Mouse (Mus musculus) adrenal gland, postnatal 25 days (tissue): ENCODE measurements around the gene Wipf1. TPM values are rescaled to one million over a fixed set of nuclear protein-coding genes. Genes with fewer than 3 reads are reported as not detected.
A peak's percentile ranks its signal among the peaks of the same experiment; 100 is the strongest.

Source experiments
- DNase-seq: peaks from one replicate; pipeline ENCODE4 v3.0.0; 2021; ENCODE audit warnings: mixed read lengths
- total RNA-seq: library from RNA; stranded (reverse); gene quantifications from 2 replicates; pipeline ENCODE4 v1.2.3, GENCODE M21; 2021

Gene Wipf1
- total RNA-seq, 1 experiment from 2014 or later, result 17.0 TPM

DNA sequence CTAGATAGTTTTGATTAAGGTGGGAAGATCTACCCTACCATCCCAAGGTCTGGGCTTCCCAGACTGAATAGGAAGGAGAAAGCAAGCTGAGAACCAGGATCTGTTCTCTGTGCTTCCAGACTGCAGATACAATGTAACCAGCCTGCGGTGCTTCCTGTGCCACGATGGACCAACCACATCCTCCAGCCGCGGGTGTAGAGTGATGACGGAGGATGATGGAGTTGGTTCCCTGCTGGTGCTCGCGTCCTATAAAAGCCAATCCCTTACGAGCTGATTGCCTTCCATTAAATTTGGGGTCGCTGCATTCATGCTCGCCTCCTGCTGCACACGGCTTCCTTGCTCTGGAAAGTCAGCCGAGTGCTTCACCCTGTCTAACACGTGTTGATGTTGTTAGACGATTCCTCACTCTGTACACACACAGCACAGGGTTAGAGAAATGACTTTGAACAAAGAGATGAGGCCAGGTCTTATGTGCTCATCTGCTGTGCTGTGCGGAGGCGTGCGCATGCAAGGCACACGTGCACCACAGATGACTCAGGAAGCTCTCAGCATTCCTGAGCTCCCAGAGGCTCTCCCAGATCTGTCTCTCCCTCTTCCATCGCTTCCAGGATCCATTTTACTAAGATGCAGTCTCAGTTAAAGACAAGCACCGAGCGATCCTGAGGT lies 100.6 kb downstream of the Wipf1 start:
- peak; percentile 13 for DNase-seq

DNA sequence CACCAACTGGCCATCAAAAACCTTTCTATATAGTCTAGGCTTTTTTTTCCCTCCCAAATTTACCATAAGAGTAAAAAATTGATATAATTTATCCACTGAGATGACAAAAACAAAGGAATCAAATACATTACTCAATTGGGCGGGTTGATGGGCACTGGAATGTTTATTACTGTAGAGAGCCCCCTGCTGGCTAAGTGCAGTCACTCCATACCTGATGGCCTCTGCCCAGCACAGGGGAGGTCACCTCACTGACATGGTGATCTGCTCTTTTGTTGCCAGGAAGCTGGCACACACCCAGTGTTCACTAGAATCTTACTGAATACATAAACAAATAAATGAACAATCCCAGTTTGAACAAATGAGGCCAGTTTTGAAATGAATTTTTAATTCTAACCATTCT lies 102.2 kb downstream of the Wipf1 start:
- DNase-seq, result peak; percentile 24

DNA sequence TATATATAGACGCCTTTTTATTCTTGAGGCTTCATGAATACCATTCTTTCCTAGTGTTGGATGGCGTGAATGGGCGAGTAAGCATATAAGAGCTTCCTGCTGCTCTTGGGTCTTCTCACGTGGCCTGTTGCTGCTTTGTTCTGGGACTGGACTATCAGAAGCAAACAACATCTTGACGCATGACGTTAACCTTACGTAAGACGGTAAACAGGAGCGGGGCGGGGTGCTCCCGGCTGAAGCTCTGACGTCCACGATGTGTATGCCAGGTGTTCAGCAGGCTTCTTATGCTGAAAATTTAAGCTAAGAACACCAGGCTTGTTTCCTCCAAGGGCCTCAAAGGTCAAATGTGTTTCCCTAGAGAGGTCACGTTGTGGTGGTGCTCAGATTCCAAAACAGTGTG lies 103.7 kb downstream of the Wipf1 start:
- DNase-seq, result no peak

DNA sequence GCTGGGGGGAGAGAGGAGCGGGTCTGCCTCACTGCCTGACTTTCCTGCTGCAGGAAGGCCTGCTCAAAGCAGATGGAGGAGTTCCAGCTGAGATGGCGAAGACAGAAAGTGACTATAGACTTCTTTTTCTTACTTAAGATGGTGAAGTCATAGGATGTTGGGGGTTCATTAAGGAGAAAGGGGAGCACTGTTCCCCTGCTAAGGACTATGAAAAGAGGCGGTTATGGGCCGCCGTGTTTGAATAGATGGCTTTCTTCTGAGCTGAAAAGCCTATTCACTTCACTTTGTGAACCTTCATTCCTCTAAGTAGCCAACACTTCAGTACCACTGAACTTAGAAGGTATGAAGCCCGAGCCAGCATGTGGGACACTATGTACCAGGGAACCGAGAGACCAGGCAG lies 109.8 kb downstream of the Wipf1 start:
- no peak for DNase-seq

DNA sequence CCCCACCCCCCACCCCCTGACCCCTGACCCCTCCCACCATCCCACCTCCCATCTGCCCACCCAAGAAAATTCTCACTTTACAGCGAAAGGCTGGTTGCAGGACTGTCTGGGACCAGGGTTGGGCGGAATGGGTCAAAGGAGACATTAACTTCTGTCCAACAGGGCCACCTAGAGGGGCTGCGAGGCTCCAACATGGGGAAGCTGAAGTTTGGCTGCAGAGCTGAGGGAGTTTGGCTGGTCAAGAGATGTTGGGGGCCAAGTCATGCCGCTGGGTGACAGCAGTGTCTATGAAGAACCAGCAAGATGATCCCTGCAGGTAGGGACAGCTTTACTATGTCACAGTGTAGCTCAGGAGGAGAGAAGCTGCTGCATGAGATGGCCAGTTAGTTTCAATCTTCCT lies 110.2 kb downstream of the Wipf1 start:
- DNase-seq, result peak; percentile 7

DNA sequence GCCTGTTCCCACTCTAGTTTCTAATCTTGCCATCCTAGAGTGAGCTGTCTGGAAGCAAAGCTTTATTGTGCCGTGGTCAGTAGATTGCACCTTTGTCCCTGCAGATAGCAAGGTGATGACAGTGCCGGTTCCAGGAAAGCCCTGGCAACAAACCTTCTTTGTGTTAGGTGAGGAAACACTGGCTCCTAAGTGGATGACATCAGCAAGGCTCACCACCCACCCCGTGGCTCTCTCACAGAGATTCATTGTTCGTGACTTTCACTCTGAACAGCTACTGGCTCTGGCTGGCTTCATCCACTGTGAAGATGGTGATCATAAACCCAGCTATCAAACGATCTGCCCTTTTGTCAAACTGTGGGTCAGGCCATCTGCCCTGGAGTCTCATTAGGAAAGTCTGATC lies 113.6 kb downstream of the Wipf1 start:
- DNase-seq, result no peak

DNA sequence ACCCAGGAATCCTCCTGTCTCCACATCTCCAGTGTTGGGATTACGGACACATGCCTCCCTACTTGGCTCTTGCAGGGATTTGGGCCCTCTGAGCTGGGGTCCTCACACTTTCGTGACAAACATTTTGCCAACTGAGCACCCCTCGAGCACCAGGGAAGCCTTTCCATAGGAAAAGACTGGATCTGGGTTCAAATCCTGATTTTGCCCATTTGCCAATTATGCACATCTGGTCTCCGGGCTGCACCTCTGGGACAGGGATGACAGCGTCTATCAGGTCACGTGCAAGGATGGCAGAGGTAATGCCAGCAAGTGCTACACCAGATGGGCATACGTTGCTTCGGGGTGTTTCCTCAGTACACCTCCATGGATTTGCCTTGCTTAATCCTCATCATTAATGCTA lies 119.5 kb downstream of the Wipf1 start:
- DNase-seq, result no peak

DNA sequence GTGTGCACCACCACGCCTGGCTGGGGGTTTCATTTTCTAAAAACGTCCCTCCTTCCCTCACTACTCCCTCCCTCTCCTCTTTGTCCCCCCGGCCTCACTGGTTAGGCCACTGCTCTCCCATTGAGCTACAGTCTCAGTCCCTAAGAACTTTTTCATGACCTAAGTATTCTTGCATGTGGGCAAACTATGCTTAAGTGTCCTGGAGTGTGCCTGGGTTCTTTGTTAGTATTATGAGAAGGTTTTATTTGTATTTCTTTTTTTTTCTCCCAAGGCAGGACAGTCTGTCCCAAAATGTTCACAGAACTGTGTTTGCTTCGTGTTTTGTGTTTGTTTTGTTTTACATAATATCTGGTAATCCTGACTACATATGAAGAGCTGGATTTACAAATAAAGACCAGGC lies 121.9 kb downstream of the Wipf1 start:
- DNase-seq, result no peak

DNA sequence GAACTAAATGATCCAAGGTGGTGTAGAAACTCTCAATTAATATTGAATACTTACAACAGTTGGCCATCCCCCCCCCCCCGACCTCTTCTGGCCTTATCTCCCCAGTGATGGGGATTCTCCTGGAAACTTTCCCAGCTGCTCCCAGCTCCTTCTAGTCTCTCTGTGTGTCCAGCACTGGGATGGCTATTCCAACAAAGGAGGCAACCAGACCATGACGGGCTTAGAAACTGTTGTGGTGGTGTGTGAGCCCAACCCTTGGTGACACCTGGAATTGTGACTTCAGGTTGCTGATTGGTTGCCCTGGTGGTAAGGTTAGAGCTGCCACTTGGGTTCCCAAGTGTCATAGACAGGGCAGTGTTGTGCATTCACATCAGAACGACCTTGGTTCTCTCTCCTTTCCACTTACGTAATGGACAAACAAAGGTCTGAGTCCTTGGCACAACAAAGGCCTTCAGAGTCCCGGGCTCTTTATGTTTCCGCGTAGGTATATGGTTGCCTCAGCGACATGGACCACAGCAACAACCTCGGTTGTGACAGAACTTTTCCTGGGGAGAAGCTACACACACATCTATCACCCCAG lies 123.1 kb downstream of the Wipf1 start:
- no peak for DNase-seq

DNA sequence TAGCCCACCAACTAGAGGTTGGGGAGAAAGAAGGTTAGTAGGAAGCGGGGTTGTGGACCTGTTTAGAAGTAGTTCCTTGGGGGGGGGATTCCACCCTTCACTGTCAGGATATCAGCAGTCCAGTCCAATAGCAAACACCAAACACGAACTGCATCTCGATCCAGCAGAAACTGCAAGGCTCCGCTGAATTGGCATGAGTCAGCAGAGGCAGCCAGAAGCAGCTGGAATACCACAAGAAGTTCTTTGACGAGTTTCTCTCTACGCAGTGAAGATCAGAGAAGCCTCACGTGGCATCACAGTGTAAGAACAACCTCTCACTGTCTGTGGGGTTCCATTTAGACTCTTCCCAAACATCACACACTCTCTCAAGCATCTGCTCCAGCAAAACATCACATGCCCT lies 124.6 kb downstream of the Wipf1 start:
- no peak for DNase-seq

DNA sequence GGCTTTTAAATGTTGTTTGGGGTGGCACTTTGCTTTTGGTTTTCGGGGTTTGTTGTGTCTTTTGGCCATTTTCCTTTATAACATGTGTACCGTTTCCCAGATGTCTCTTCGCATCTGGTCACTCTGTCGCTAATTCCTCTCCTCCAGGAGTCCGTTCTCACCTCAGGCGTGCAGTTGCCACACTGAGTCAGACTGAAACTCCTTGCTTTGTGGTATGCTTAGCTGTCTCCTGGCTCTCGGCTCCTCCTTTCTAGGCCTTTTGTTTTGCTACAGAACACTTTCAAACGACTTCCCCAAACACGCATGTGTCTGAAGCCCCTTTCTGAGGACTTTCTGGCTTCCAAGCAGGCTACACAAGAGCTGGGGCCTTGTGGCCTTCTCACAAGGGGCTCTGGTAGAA lies 125.1 kb downstream of the Wipf1 start:
- DNase-seq, result no peak

DNA sequence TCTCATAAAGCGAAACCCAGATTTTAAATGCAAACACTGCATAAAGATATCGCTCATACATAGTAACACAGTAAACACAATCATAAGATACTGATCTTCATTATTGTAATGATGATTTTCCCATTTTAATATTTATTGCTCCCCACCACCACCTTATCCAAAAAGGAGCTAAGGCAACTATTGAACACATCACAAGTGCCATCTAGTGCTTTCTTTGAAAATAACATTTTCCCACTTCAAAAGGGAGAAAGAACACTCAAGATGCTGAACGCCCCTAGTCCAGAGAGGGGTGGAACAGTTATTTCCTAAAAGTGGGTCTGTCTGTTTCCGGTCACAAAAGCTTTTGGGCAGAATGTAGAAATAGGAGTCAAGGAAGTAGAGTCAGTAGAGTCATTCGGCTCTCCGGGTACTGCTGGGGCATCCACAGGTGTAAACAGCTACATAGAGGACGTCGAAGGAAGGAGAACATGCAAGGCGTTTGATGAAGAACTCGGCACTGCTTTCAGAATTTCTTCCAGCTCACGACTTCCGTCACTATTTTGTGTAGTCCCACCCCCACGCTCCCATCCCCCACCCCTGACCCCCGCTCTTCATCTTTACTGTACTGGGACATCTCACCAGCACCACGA lies 126.0 kb downstream of the Wipf1 start:
- no peak for DNase-seq

DNA sequence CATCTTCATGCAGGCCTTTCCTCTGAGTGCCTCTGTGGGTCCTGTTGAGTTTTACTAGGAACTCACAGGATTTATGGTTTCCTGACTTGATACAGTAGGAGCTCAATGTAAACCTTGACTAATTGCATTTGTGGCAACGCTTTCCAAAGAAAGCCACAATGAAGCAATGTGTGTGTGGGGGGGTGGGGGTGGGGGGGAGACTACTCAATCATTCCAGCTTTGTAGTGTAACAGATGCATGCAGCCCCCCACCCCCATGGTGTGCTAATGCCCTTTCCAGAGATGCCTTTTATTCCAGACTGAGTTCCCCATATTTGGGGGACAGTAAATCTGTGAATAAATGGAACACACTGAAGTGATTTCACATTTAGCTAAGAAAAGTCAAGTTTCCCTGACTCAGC lies 127.8 kb downstream of the Wipf1 start:
- DNase-seq, result no peak

DNA sequence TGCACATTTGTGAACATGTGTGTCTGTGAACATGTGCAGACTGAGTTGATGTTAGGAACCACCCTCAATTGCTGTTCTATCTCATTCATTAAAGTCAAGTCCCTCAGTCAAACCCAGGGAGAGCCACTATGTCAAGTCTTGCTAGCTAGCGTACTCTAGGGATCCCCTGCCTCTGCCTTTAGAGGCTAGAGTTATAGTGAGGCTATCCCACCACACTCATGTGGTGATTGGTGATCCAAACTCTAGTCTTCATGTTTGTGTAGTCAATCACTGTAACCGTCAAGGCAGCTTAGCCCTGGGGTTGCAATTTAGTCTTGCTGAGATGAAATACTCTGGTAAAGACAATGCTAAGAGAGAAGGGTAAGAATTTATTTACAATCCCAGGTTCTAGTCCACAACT lies 132.1 kb downstream of the Wipf1 start:
- no peak for DNase-seq

DNA sequence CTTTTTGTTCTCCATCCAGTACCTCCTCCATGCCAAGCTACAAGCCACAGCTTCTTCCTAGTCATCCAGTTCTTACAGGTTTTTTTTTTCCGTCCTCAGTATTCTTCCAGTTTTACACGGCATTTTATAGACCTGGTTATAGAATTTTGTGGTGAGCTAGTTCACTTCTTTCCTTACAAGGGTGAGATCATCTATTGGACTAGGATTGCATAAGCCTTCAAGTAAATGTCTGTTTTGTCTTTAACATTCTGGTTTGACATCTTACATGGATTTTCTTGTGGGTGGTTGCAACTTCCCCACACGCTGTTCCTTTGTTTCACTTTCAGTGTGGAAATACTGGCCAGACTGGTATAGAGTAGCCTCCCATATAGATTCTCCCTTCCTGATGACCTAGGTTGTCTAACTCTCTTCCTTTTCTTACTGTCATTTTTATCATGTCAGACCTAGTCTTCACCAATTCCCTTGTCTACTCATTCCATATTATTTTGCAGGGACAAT lies 132.7 kb downstream of the Wipf1 start:
- DNase-seq, result no peak

DNA sequence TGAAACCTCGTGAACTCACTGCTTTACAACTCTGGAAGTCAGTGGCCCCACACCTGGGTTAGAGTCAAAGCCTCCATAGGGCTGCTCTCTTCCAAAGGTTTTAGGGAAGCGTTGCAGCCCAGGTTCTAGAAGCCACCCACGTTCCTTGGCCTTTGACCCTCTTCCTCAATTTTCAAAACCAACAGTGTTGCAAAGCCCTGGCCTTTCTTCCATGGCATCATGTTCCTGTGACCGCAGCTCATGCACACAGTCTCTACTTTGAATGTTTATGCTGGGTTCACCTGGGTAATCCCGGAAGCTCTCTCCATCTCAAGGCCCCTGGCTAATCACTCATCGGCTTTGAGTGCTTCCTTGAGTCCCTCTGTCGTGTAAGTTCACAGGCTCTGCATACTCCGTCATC lies 134.0 kb downstream of the Wipf1 start:
- no peak for DNase-seq

DNA sequence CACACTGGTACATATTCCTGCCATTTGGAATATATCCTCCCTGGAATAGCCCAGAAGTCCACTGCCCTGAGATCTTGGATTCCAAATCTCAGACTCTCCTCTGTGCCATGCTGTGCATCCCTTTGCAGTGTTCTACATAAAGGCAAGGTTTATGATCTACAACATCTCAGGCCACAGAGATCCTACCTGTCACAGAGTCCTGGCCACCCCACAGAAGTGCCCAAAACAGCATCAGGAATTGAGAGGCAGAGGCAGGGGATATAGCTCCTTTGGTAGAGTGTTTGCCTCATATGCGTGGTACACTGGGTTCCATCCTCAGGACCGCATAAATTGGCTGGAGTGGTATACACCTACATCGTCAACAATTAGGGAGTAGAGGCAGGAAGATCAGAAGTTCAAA lies 135.1 kb downstream of the Wipf1 start:
- no peak for DNase-seq

DNA sequence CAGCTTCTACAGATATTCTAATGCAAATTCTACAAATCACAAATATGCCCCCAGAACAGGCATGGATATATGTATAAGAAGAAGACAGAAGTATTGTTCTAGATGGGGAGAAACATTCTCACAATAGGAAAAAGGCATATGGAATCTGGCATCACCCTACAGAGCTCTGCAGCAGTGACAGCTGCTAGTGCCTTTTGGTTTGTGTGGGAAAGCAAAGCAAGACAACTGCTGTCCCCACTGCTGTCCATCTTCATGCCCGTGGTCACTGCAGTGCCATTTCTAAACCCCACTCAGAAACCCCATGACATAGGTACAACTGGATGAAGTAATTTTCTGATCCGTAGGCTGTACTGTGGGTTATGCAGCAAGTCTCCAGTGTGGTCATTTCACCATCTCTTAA lies 136.8 kb downstream of the Wipf1 start:
- DNase-seq, result no peak

DNA sequence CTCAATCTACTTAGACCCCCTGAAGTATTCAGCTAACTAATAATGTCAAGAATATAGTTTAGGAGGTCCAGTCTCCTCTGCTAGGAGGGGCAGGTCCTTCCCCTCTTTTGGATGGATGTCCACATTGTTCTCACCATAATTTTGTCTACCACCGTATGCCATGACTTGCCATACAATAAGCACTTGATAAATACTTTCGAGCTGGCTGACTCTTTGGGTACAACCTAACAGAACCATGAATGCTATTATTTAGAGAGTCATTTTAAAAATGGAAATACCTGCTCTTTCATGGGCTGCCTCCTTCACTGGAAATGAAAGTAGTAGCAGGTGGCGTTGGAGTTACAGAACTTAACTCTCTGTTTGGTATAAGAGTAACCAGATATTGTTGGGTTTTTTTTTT lies 139.6 kb downstream of the Wipf1 start:
- no peak for DNase-seq

DNA sequence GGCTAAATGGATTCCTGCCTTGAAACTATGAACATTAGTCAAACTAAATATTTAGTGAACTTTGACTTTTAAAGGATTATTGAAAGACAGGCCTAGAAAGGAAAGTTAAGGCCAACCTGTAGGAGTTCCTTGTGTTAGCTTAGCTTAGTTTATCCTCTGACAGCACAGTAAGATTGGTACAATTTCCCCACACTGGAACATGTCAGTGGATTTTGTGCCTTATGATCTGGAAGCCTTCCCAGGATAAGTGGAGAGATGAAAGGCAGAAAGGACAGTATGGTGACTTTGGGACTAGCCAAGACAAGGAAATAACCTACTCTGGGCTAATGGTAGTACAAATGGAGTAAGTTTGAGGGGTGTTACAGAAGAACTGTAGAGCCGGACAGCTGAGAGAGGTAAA lies 141.7 kb downstream of the Wipf1 start:
- no peak for DNase-seq

DNA sequence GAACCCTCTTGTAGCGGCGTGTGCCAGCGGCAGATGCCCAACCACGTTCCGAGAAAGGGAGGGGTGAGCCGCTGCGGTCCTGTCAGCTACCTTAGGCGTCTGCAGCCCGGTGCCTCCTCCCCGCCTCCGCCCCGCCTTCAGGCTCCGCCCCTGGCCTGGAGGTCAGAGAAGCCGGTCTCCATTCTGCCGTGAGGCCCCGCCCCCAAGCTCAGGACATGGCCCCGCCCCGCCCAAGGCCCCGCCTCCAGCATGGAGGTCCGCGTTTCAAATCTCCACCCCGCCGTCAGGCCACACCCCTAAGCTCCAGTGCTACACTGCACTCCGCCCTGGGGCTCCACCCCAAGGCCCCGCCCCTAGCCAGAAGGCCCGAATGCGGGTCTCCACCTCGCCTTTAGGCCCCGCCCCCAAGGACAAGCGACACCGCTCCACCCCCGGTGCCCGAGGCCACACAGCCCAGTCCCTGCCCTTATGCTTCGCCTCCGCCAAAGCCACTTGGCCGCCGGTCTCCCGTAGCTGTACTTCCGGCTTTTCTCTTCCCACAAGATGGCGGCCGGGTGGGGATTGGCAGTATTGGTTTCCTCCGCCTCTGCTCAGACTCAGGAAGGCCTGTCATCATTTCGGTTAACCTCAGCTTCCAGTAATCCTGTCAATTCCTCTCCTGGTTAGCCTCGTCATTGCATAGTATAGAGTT lies 143.0 kb downstream of the Wipf1 start, which contains the start of gene Gpr155:
Gene Gpr155, minus strand, starts transcription at position 217 of the 691 bp plus-strand sequence.
- peak; percentile 100 for DNase-seq

DNA sequence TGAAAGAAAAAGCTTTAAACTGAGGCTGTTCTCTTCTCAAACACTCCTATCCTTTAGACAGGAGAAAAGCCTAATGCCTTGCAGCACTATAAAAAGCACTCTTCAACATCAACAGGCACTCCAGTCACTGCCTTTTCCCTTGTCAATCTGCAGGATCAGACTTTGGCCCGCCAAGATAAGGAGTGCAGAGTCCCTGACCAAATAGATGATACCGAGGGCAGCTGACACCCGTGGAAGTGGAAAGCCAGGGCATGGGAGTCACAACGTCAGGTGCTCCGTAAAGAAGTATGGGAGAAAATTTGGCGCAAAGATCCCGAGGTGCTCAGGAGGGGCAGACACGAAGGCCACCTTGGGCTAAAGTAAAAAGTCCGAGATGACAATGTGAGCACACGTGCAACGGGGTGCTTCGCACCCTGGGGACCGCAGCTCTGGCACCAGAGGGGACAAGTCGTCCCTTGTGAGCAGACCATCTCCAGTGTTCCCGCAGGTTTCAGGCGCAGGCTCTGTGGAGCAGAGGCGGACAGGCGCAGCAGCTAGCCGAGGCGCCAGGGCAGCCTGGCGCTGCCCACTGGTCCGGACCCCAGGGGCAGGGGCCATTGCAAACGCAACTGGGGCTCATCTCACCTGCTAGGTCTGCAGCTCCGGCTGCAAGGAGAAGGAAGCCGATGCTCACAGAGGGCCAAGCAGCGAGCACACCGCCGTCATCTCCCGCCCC lies 143.7 kb downstream of the Wipf1 start:
- DNase-seq, result no peak

DNA sequence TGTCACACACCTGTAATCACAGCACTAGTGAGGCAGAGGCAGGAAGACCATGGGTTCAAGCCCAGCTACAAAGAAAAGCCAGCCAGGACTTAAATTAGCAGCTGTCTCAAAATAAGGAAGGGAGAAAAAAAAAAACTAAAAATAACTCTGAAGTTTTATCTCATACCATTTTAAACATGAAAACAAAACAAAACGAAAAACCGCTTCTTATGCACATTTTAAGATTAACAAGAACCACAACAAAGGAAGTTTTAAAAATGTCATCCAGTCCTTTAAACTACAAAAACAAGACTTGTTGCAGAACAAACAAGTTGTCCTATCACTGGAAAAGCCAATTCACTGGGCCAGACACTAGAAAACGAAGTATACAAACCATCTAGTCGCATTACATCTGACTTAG lies 144.4 kb downstream of the Wipf1 start:
- DNase-seq, result no peak
